Mouse (Mus musculus): ENCODE data around the gene Ankrd60. TPM values are rescaled to one million over a fixed set of nuclear protein-coding genes. Genes with fewer than 3 reads are reported as not detected.

Gene Ankrd60
- polyA plus RNA-seq, 1 experiment from 2014 or later: not detected

GRCm38 (mm10) chr2:173608020-173608958 lies 30.1 kb upstream of the Ankrd60 start:
- Histone ChIP-seq H3K4me3 (replicated peaks; ENCODE audit: low read length) (no peak overlapping the region), H3K4me1 (ENCODE audit: control insufficient read depth, insufficient read depth, low read length) (peaks cover 14% of the 10 kb centered on the region; the same call in 1 of the 2 replicates), H3K9ac (ENCODE audit: low read length) (no peak overlapping the region), H3K4me2 (ENCODE audit: low read depth, low read length) (no peak overlapping the region), H3K36me3 (ENCODE audit: control insufficient read depth, insufficient read depth, low read length) (peaks cover 3% of the 10 kb centered on the region; the same call in 1 of the 2 replicates), H3K27me3 (ENCODE audit: control insufficient read depth, insufficient read depth, low read length) (no peaks in the 10 kb centered on the region), H3K27ac (ENCODE audit: low read length) (no peak overlapping the region), H3K9me3 (replicated peaks; ENCODE audit: control insufficient read depth, low read length) (no peaks in the 10 kb centered on the region)
- ATAC-seq (ENCODE audit: insufficient read depth, low FRiP score): peak; percentile 87
- WGBS: 62% methylated on average over 10 of the region's 10 CpGs

GRCm38 (mm10) chr2:173606415-173606804 lies 28.2 kb upstream of the Ankrd60 start:
- Histone ChIP-seq H3K4me3 (replicated peaks; ENCODE audit: low read length) (no peak overlapping the region), H3K27me3 (ENCODE audit: control insufficient read depth, insufficient read depth, low read length) (no peaks in the 10 kb centered on the region), H3K9ac (ENCODE audit: low read length) (no peak overlapping the region), H3K27ac (ENCODE audit: low read length) (no peak overlapping the region), H3K4me1 (ENCODE audit: control insufficient read depth, insufficient read depth, low read length) (peaks cover 14% of the 10 kb centered on the region; the same call in 1 of the 2 replicates), H3K9me3 (replicated peaks; ENCODE audit: control insufficient read depth, low read length) (0 out of 2 replicates have a peak, but pooled peaks cover 2% of the 10 kb centered on the region), H3K36me3 (ENCODE audit: control insufficient read depth, insufficient read depth, low read length) (peaks cover 3% of the 10 kb centered on the region; the same call in 1 of the 2 replicates), H3K4me2 (ENCODE audit: low read depth, low read length) (no peak overlapping the region)
- WGBS: 86% methylated on average over 9 of the region's 9 CpGs
- ATAC-seq (ENCODE audit: insufficient read depth, low FRiP score): no peak

GRCm38 (mm10) chr2:173605713-173606414 lies 27.7 kb upstream of the Ankrd60 start:
- no peak overlapping the region for H3K4me2 ChIP-seq (ENCODE audit: low read depth, low read length)
- 0 out of 2 replicates have a peak, but pooled peaks cover 2% of the 10 kb centered on the region for H3K9me3 ChIP-seq (replicated peaks; ENCODE audit: control insufficient read depth, low read length)
- H3K4me3 ChIP-seq (replicated peaks; ENCODE audit: low read length): no peak overlapping the region
- no peak for ATAC-seq (ENCODE audit: insufficient read depth, low FRiP score)
- H3K27me3 ChIP-seq (ENCODE audit: control insufficient read depth, insufficient read depth, low read length): no peaks in the 10 kb centered on the region
- WGBS: 72% methylated on average over 12 of the region's 12 CpGs
- H3K9ac ChIP-seq (ENCODE audit: low read length): no peak overlapping the region
- no peak overlapping the region for H3K27ac ChIP-seq (ENCODE audit: low read length)
- peaks cover 14% of the 10 kb centered on the region; the same call in 1 of the 2 replicates for H3K4me1 ChIP-seq (ENCODE audit: control insufficient read depth, insufficient read depth, low read length)
- H3K36me3 ChIP-seq (ENCODE audit: control insufficient read depth, insufficient read depth, low read length): peaks cover 4% of the 10 kb centered on the region; the same call in 1 of the 2 replicates

- ATAC-seq (ENCODE audit: insufficient read depth, low FRiP score): no peak
- no peak overlapping the region for H3K9ac ChIP-seq (ENCODE audit: low read length)
These were observed 23.7 kb upstream of the Ankrd60 start for GRCm38 (mm10) chr2:173601861-173602260.

GRCm38 (mm10) chr2:173595374-173595781 lies 17.2 kb upstream of the Ankrd60 start:
- Histone ChIP-seq H3K27me3 (ENCODE audit: control insufficient read depth, insufficient read depth, low read length) (no peaks in the 10 kb centered on the region), H3K4me2 (ENCODE audit: low read depth, low read length) (no peak overlapping the region), H3K27ac (ENCODE audit: low read length) (no peak overlapping the region), H3K9me3 (replicated peaks; ENCODE audit: control insufficient read depth, low read length) (no peaks in the 10 kb centered on the region), H3K4me1 (ENCODE audit: control insufficient read depth, insufficient read depth, low read length) (no peaks in the 10 kb centered on the region; the same call in 1 of the 2 replicates), H3K9ac (ENCODE audit: low read length) (no peak overlapping the region), H3K36me3 (ENCODE audit: control insufficient read depth, insufficient read depth, low read length) (no peaks in the 10 kb centered on the region), H3K4me3 (replicated peaks; ENCODE audit: low read length) (no peak overlapping the region)
- ATAC-seq (ENCODE audit: insufficient read depth, low FRiP score): no peak
- WGBS: 57% methylated on average over 10 of the region's 10 CpGs

More at GRCm38 (mm10) chr2:173601861-173602260, 23.7 kb upstream of the Ankrd60 start:
- H3K9me3 ChIP-seq (replicated peaks; ENCODE audit: control insufficient read depth, low read length): 0 out of 2 replicates have a peak, but pooled peaks cover 2% of the 10 kb centered on the region
- no peaks in the 10 kb centered on the region for H3K27me3 ChIP-seq (ENCODE audit: control insufficient read depth, insufficient read depth, low read length)
- H3K27ac ChIP-seq (ENCODE audit: low read length): no peak overlapping the region
- no peak overlapping the region for H3K4me2 ChIP-seq (ENCODE audit: low read depth, low read length)
- peaks cover 5% of the 10 kb centered on the region; the same call in 1 of the 2 replicates for H3K36me3 ChIP-seq (ENCODE audit: control insufficient read depth, insufficient read depth, low read length)
- H3K4me1 ChIP-seq (ENCODE audit: control insufficient read depth, insufficient read depth, low read length): no peaks in the 10 kb centered on the region; the same call in 1 of the 2 replicates
- WGBS: 85% methylated on average over 1 of the region's 1 CpGs
- no peak overlapping the region for H3K4me3 ChIP-seq (replicated peaks; ENCODE audit: low read length)

GRCm38 (mm10) chr2:173594313-173595063 lies 16.3 kb upstream of the Ankrd60 start:
- WGBS: 75% methylated on average over 11 of the region's 11 CpGs
- no peak overlapping the region for H3K4me3 ChIP-seq (replicated peaks; ENCODE audit: low read length)
- H3K4me1 ChIP-seq (ENCODE audit: control insufficient read depth, insufficient read depth, low read length): no peaks in the 10 kb centered on the region; the same call in 1 of the 2 replicates
- no peaks in the 10 kb centered on the region for H3K9me3 ChIP-seq (replicated peaks; ENCODE audit: control insufficient read depth, low read length)
- H3K27me3 ChIP-seq (ENCODE audit: control insufficient read depth, insufficient read depth, low read length): no peaks in the 10 kb centered on the region
- H3K4me2 ChIP-seq (ENCODE audit: low read depth, low read length): no peak overlapping the region
- H3K9ac ChIP-seq (ENCODE audit: low read length): no peak overlapping the region
- no peaks in the 10 kb centered on the region for H3K36me3 ChIP-seq (ENCODE audit: control insufficient read depth, insufficient read depth, low read length)
- no peak overlapping the region for H3K27ac ChIP-seq (ENCODE audit: low read length)
- ATAC-seq (ENCODE audit: insufficient read depth, low FRiP score): no peak; the same call in 1 of the 2 replicates

GRCm38 (mm10) chr2:173593841-173594240 lies 15.7 kb upstream of the Ankrd60 start:
- Histone ChIP-seq H3K9me3 (replicated peaks; ENCODE audit: control insufficient read depth, low read length) (no peaks in the 10 kb centered on the region), H3K27ac (ENCODE audit: low read length) (no peak overlapping the region), H3K4me1 (ENCODE audit: control insufficient read depth, insufficient read depth, low read length) (no peaks in the 10 kb centered on the region), H3K4me2 (ENCODE audit: low read depth, low read length) (no peak overlapping the region), H3K36me3 (ENCODE audit: control insufficient read depth, insufficient read depth, low read length) (no peaks in the 10 kb centered on the region), H3K9ac (ENCODE audit: low read length) (no peak overlapping the region), H3K4me3 (replicated peaks; ENCODE audit: low read length) (no peak overlapping the region), H3K27me3 (ENCODE audit: control insufficient read depth, insufficient read depth, low read length) (no peaks in the 10 kb centered on the region)
- ATAC-seq (ENCODE audit: insufficient read depth, low FRiP score): peak; percentile 51; the same call in 1 of the 2 replicates
- WGBS: 62% methylated on average over 4 of the region's 4 CpGs

- H3K36me3 ChIP-seq (ENCODE audit: control insufficient read depth, insufficient read depth, low read length): no peaks in the 10 kb centered on the region
- no peak overlapping the region for H3K9ac ChIP-seq (ENCODE audit: low read length)
- H3K4me1 ChIP-seq (ENCODE audit: control insufficient read depth, insufficient read depth, low read length): no peaks in the 10 kb centered on the region
- 59% methylated on average over 9 of the region's 9 CpGs for WGBS
- ATAC-seq (ENCODE audit: insufficient read depth, low FRiP score): no peak
- no peak overlapping the region for H3K4me3 ChIP-seq (replicated peaks; ENCODE audit: low read length)
- H3K27ac ChIP-seq (ENCODE audit: low read length): no peak overlapping the region
- H3K9me3 ChIP-seq (replicated peaks; ENCODE audit: control insufficient read depth, low read length): no peaks in the 10 kb centered on the region
- no peak overlapping the region for H3K4me2 ChIP-seq (ENCODE audit: low read depth, low read length)
- 0 out of 2 replicates have a peak, but pooled peaks cover 3% of the 10 kb centered on the region for H3K27me3 ChIP-seq (ENCODE audit: control insufficient read depth, insufficient read depth, low read length)
These were observed 14.6 kb upstream of the Ankrd60 start for GRCm38 (mm10) chr2:173592781-173593180.
